ENCODE assay signal across 9 mouse cellular contexts in the genomic region with DNA sequence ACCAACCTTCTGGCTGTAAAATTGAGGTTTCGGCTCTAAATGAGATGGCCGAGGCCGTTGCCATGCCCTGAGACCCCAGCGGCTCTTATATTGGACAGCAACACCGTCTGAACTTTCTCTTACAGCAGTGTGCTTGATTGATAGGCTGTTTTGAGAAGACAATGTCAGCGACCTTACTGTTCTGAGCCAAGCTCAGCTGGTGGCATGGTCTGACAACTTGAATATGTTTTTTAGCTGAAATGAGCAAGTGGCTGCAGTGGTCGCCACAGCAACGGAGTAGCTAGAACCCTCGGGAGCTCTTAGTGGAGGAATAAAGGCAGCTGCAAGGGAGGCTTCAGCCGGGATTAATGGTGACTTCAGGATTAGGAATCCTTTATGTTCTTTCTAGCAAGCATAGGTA.
A peak's percentile ranks its signal among the peaks of the same experiment; 100 is the strongest.
DNase-seq lines count a peak whose midpoint lies in the region; ATAC-seq lines count a peak whose summit lies in the region.
"Had no signal": no experiment of that assay in that cellular context is flagged by ENCODE, and none has a peak within 500 bp of the region (broad histone marks: within the 10 kb centered on the region; RNA-seq: fewer than 3 reads in every experiment).

No protein-coding gene starts in this region.

- H3K27ac ChIP-seq in midbrain, embryonic 11.5 days (ENCODE audit: low read depth, low read length), result peak overlapping the region; percentile 25
- no peak overlapping the region for H3K27ac ChIP-seq in intestine, embryonic 16.5 days (ENCODE audit: low read length)

- DNase-seq in cerebellum, postnatal 14 days, result peak; percentile 6 to 12
- DNase-seq in cerebellum, adult 9-10 months, result no peak
- peak; percentile 24 for DNase-seq in brain, embryonic 18.5 days (ENCODE audit: low read depth, low spot score)
- DNase-seq in frontal cortex, postnatal 36 days (ENCODE audit: low spot score in 2 of 2), result peak; percentile 6 to 12
- DNase-seq in midbrain, embryonic 11.5 days (ENCODE audit: low spot score, missing footprints), result peak; percentile 88
- no peak for DNase-seq in heart, adult 8-10 months (ENCODE audit: low spot score)

- no peaks in the 10 kb centered on the region for H3K9me3 ChIP-seq in midbrain, embryonic 11.5 days (ENCODE audit: control insufficient read depth, low read length)
- no peaks in the 10 kb centered on the region for H3K9me3 ChIP-seq in intestine, embryonic 16.5 days (ENCODE audit: control insufficient read depth, low read length)
- H3K9me3 ChIP-seq: heart, embryonic 12.5 days had no signal

- H3K4me2 ChIP-seq in midbrain, embryonic 11.5 days, result peak overlapping the region; percentile 1; the same call in 1 of the 2 replicates
- no peak overlapping the region for H3K4me2 ChIP-seq in intestine, embryonic 16.5 days (ENCODE audit: low read depth, low read length)
- H3K4me2 ChIP-seq: heart, embryonic 12.5 days had no signal

- ATAC-seq in midbrain, embryonic 11.5 days (ENCODE audit: low FRiP score), result peak; percentile 93
- ATAC-seq in intestine, embryonic 16.5 days, result no peak
- ATAC-seq in monocyte, adult 5-6 weeks (replicated peaks; ENCODE audit: insufficient number of reproducible peaks, low FRiP score, low TSS enrichment, poor library complexity, severe bottlenecking), result no peak

- 17% methylated on average over 10 of the region's 10 CpGs for WGBS in midbrain, embryonic 11.5 days
- WGBS in intestine, embryonic 16.5 days, result 41% methylated on average over 10 of the region's 10 CpGs

- no peaks in the 10 kb centered on the region for H3K27me3 ChIP-seq in midbrain, embryonic 11.5 days (ENCODE audit: control insufficient read depth, insufficient read depth, low read length)
- H3K27me3 ChIP-seq in intestine, embryonic 16.5 days (replicated peaks; ENCODE audit: control insufficient read depth, insufficient read depth, low read length), result no peaks in the 10 kb centered on the region
- H3K27me3 ChIP-seq: heart, embryonic 12.5 days had no signal

- H3K36me3 ChIP-seq in midbrain, embryonic 11.5 days (ENCODE audit: control insufficient read depth, insufficient read depth, low read length), result no peaks in the 10 kb centered on the region
- H3K36me3 ChIP-seq in intestine, embryonic 16.5 days (ENCODE audit: control insufficient read depth, insufficient read depth, low read length), result no peaks in the 10 kb centered on the region
- H3K36me3 ChIP-seq: heart, embryonic 12.5 days had no signal

- H3K4me3 ChIP-seq in midbrain, embryonic 11.5 days (ENCODE audit: low read depth, low read length), result no peak overlapping the region
- no peak overlapping the region for H3K4me3 ChIP-seq in intestine, embryonic 16.5 days (ENCODE audit: low read length)
- H3K4me3 ChIP-seq: heart, embryonic 12.5 days had no signal

- no peak overlapping the region for H3K9ac ChIP-seq in midbrain, embryonic 11.5 days (ENCODE audit: low read length)
- no peak overlapping the region for H3K9ac ChIP-seq in intestine, embryonic 16.5 days (ENCODE audit: low read depth, low read length)
- H3K9ac ChIP-seq: heart, embryonic 12.5 days had no signal

- peaks cover 7% of the 10 kb centered on the region; the same call in 1 of the 2 replicates for H3K4me1 ChIP-seq in midbrain, embryonic 11.5 days (ENCODE audit: control insufficient read depth, insufficient read depth, low read length)
- no peaks in the 10 kb centered on the region for H3K4me1 ChIP-seq in intestine, embryonic 16.5 days (ENCODE audit: control insufficient read depth, insufficient read depth, low read length)
- H3K4me1 ChIP-seq: heart, embryonic 12.5 days had no signal

Comparison
In these comparisons a context has a peak if more than half of its experiments do, and no peak if none do; other contexts are left out.
1. DNase-seq: peak in cerebellum, postnatal 14 days (2 of 2), brain, embryonic 18.5 days (single experiment), frontal cortex, postnatal 36 days (2 of 2) and midbrain, embryonic 11.5 days (single experiment); none in cerebellum, adult 9-10 months (single experiment) and heart, adult 8-10 months (single experiment).